Mouse (Mus musculus): ENCODE measurements around the gene Gas2. TPM values are rescaled to one million over a fixed set of nuclear protein-coding genes. Genes with fewer than 3 reads are reported as not detected.

The Gas2 gene
- total and polyA plus RNA-seq, 2 experiments from 2014 or later, result 5.5 to 6.1 TPM

- Histone ChIP-seq H3K9ac (replicated peaks; ENCODE audit: low read depth, low read length) (no peak overlapping the region), H3K36me3 (replicated peaks; ENCODE audit: control insufficient read depth, insufficient read depth, low read length) (no peaks in the 10 kb centered on the region), H3K4me1 (ENCODE audit: control insufficient read depth, insufficient read depth) (no peaks in the 10 kb centered on the region), H3K4me3 (ENCODE audit: low read depth, low read length) (no peak overlapping the region), H3K27ac (ENCODE audit: low read depth) (no peak overlapping the region), H3K4me2 (ENCODE audit: low read depth, low read length) (no peak overlapping the region), H3K27me3 (ENCODE audit: control insufficient read depth, insufficient read depth, low read length) (no peaks in the 10 kb centered on the region), H3K9me3 (replicated peaks; ENCODE audit: control insufficient read depth, low read length) (no peaks in the 10 kb centered on the region)
- no peak for ATAC-seq (ENCODE audit: insufficient read depth, low read depth)
- DNase-seq (ENCODE audit: low spot score), result peak; percentile 40
- TF ChIP-seq CTCF (IDR thresholded peaks at IDR 0.05; ENCODE audit: low read depth), result peak; percentile 55
- TF ChIP-seq EP300 (IDR thresholded peaks at IDR 0.05; ENCODE audit: low read depth), result no peak
- 38% methylated on average over 8 of the region's 8 CpGs for WGBS
These were observed 176.1 kb downstream of the Gas2 start for GRCm38 (mm10) chr7:52037600-52038582.

Other genes starting within 250 kb of the Gas2 start
- 1.1 TPM in 1 of 2 replicates, not detected in the other for gene Slc17a6, start 240.0 kb upstream of the Gas2 start, total RNA-seq (2014; rRNA removed; ENCODE audit: low replicate concordance)
- gene Slc17a6, start 240.0 kb upstream of the Gas2 start, polyA plus RNA-seq (2015; fragmentation: Nextera tagmentation; extraction: Ambion mirVana), result not detected in 2 replicates
- gene Fancf, start 252 bp downstream of the Gas2 start, total RNA-seq (2014; rRNA removed; ENCODE audit: low replicate concordance), result 7.6 and 8.8 TPM in 2 replicates
- gene Fancf, start 252 bp downstream of the Gas2 start, polyA plus RNA-seq (2015; fragmentation: Nextera tagmentation; extraction: Ambion mirVana), result 3.0 and 3.1 TPM in 2 replicates
- gene Svip, start 144.0 kb downstream of the Gas2 start, total RNA-seq (2014; rRNA removed; ENCODE audit: low replicate concordance), result 5.4 and 11.8 TPM in 2 replicates
- gene Svip, start 144.0 kb downstream of the Gas2 start, polyA plus RNA-seq (2015; fragmentation: Nextera tagmentation; extraction: Ambion mirVana), result 10.6 and 11.4 TPM in 2 replicates
- not detected in 2 replicates for gene 1700015G11Rik, start 153.7 kb downstream of the Gas2 start, total RNA-seq (2014; rRNA removed; ENCODE audit: low replicate concordance)
- not detected in 2 replicates for gene 1700015G11Rik, start 153.7 kb downstream of the Gas2 start, polyA plus RNA-seq (2015; fragmentation: Nextera tagmentation; extraction: Ambion mirVana)